Mouse (Mus musculus): ENCODE data around the gene Uhrf1. TPM values are rescaled to one million over a fixed set of nuclear protein-coding genes. Genes with fewer than 3 reads are reported as not detected.
A peak's percentile ranks its signal among the peaks of the same experiment; 100 is the strongest.

Uhrf1 gene
- polyA plus RNA-seq, 1 experiment from 2014 or later = 23.5 TPM

- no peak for ATAC-seq
- no peak overlapping the region for H3K4me2 ChIP-seq (replicated peaks; ENCODE audit: low read depth)
- no peaks in the 10 kb centered on the region for H3K9me3 ChIP-seq (ENCODE audit: control insufficient read depth)
- H3K4me3 ChIP-seq (ENCODE audit: low read depth, low read length) = no peak overlapping the region
- H3K27ac ChIP-seq (ENCODE audit: low read depth, low read length) = no peak overlapping the region
- 0 out of 2 replicates have a peak, but pooled peaks have one; percentile 30 for TF ChIP-seq CTCF (IDR thresholded peaks at IDR 0.05; ENCODE audit: low read depth)
- H3K9ac ChIP-seq (ENCODE audit: low read depth, low read length) = no peak overlapping the region
- peaks cover 47% of the 10 kb centered on the region for H3K36me3 ChIP-seq (ENCODE audit: control insufficient read depth, insufficient read depth)
- H3K27me3 ChIP-seq (replicated peaks; ENCODE audit: control insufficient read depth, insufficient read depth, low read length) = no peaks in the 10 kb centered on the region
- no peaks in the 10 kb centered on the region for H3K4me1 ChIP-seq (replicated peaks; ENCODE audit: control insufficient read depth, insufficient read depth, low read length)
- WGBS = 93% methylated on average over 3 of the region's 3 CpGs
These were observed 56.1 kb downstream of the Uhrf1 start for GRCm38 (mm10) chr17:56359183-56359725.

- 84% methylated on average over 1 of the region's 1 CpGs for WGBS
- Histone ChIP-seq H3K27ac (ENCODE audit: low read depth, low read length) (no peak overlapping the region), H3K9me3 (ENCODE audit: control insufficient read depth) (no peaks in the 10 kb centered on the region), H3K4me1 (replicated peaks; ENCODE audit: control insufficient read depth, insufficient read depth, low read length) (no peaks in the 10 kb centered on the region), H3K36me3 (ENCODE audit: control insufficient read depth, insufficient read depth) (peaks cover 41% of the 10 kb centered on the region), H3K4me3 (ENCODE audit: low read depth, low read length) (no peak overlapping the region), H3K4me2 (replicated peaks; ENCODE audit: low read depth) (no peak overlapping the region), H3K9ac (ENCODE audit: low read depth, low read length) (no peak overlapping the region), H3K27me3 (replicated peaks; ENCODE audit: control insufficient read depth, insufficient read depth, low read length) (no peaks in the 10 kb centered on the region)
- no peak for ATAC-seq
- TF ChIP-seq CTCF (IDR thresholded peaks at IDR 0.05; ENCODE audit: low read depth) = no peak
These were observed 56.7 kb downstream of the Uhrf1 start for GRCm38 (mm10) chr17:56359864-56360263.

- Histone ChIP-seq H3K4me1 (replicated peaks; ENCODE audit: control insufficient read depth, insufficient read depth, low read length) (no peaks in the 10 kb centered on the region), H3K27me3 (replicated peaks; ENCODE audit: control insufficient read depth, insufficient read depth, low read length) (no peaks in the 10 kb centered on the region), H3K9me3 (ENCODE audit: control insufficient read depth) (no peaks in the 10 kb centered on the region), H3K27ac (ENCODE audit: low read depth, low read length) (no peak overlapping the region), H3K9ac (ENCODE audit: low read depth, low read length) (no peak overlapping the region), H3K4me3 (ENCODE audit: low read depth, low read length) (no peak overlapping the region), H3K4me2 (replicated peaks; ENCODE audit: low read depth) (no peak overlapping the region), H3K36me3 (ENCODE audit: control insufficient read depth, insufficient read depth) (peaks cover 35% of the 10 kb centered on the region)
- no peak for ATAC-seq
- TF ChIP-seq CTCF (IDR thresholded peaks at IDR 0.05; ENCODE audit: low read depth) = no peak
- 86% methylated on average over 8 of the region's 8 CpGs for WGBS
These were observed 57.3 kb downstream of the Uhrf1 start for GRCm38 (mm10) chr17:56360451-56360850.

- Histone ChIP-seq H3K4me3 (ENCODE audit: low read depth, low read length) (no peak overlapping the region), H3K4me2 (replicated peaks; ENCODE audit: low read depth) (no peak overlapping the region), H3K36me3 (ENCODE audit: control insufficient read depth, insufficient read depth) (peaks cover 24% of the 10 kb centered on the region; the same call in 1 of the 2 replicates), H3K4me1 (replicated peaks; ENCODE audit: control insufficient read depth, insufficient read depth, low read length) (no peaks in the 10 kb centered on the region), H3K27me3 (replicated peaks; ENCODE audit: control insufficient read depth, insufficient read depth, low read length) (no peaks in the 10 kb centered on the region), H3K27ac (ENCODE audit: low read depth, low read length) (no peak overlapping the region), H3K9ac (ENCODE audit: low read depth, low read length) (no peak overlapping the region), H3K9me3 (ENCODE audit: control insufficient read depth) (no peaks in the 10 kb centered on the region)
- TF ChIP-seq CTCF (IDR thresholded peaks at IDR 0.05; ENCODE audit: low read depth) = no peak
- ATAC-seq = no peak
- WGBS = 89% methylated on average over 2 of the region's 2 CpGs
These were observed 58.4 kb downstream of the Uhrf1 start for GRCm38 (mm10) chr17:56361542-56361941.

GRCm38 (mm10) chr17:56365791-56366673, 62.9 kb downstream of the Uhrf1 start:
- no peak for TF ChIP-seq CTCF (IDR thresholded peaks at IDR 0.05; ENCODE audit: low read depth)
- H3K4me3 ChIP-seq (ENCODE audit: low read depth, low read length) = no peak overlapping the region
- H3K9ac ChIP-seq (ENCODE audit: low read depth, low read length) = no peak overlapping the region
- WGBS = 49% methylated on average over 7 of the region's 7 CpGs
- H3K27ac ChIP-seq (ENCODE audit: low read depth, low read length) = no peak overlapping the region
- H3K27me3 ChIP-seq (replicated peaks; ENCODE audit: control insufficient read depth, insufficient read depth, low read length) = no peaks in the 10 kb centered on the region
- H3K36me3 ChIP-seq (ENCODE audit: control insufficient read depth, insufficient read depth) = peaks cover 34% of the 10 kb centered on the region; the same call in 1 of the 2 replicates
- H3K4me1 ChIP-seq (replicated peaks; ENCODE audit: control insufficient read depth, insufficient read depth, low read length) = no peaks in the 10 kb centered on the region
- H3K4me2 ChIP-seq (replicated peaks; ENCODE audit: low read depth) = no peak overlapping the region
- no peaks in the 10 kb centered on the region for H3K9me3 ChIP-seq (ENCODE audit: control insufficient read depth)
- no peak for ATAC-seq

GRCm38 (mm10) chr17:56368291-56368790, 65.2 kb downstream of the Uhrf1 start:
- peaks cover 27% of the 10 kb centered on the region; the same call in 1 of the 2 replicates for H3K36me3 ChIP-seq (ENCODE audit: control insufficient read depth, insufficient read depth)
- H3K9ac ChIP-seq (ENCODE audit: low read depth, low read length) = no peak overlapping the region
- no peaks in the 10 kb centered on the region for H3K4me1 ChIP-seq (replicated peaks; ENCODE audit: control insufficient read depth, insufficient read depth, low read length)
- TF ChIP-seq CTCF (IDR thresholded peaks at IDR 0.05; ENCODE audit: low read depth) = no peak
- H3K4me2 ChIP-seq (replicated peaks; ENCODE audit: low read depth) = no peak overlapping the region
- 91% methylated on average over 6 of the region's 6 CpGs for WGBS
- H3K4me3 ChIP-seq (ENCODE audit: low read depth, low read length) = no peak overlapping the region
- no peak overlapping the region for H3K27ac ChIP-seq (ENCODE audit: low read depth, low read length)
- no peaks in the 10 kb centered on the region for H3K9me3 ChIP-seq (ENCODE audit: control insufficient read depth)
- ATAC-seq = no peak
- no peaks in the 10 kb centered on the region for H3K27me3 ChIP-seq (replicated peaks; ENCODE audit: control insufficient read depth, insufficient read depth, low read length)

Data from intestine, postnatal 0 days (tissue).